Mouse (Mus musculus) spleen, adult 18-20 months (tissue): ENCODE measurements at regions not wholly inside any gene's neighbourhood (a gene's known extent, or its start where the extent isn't known, plus 50 kb on each side); places are given as distances from the start of the nearest gene placed in this dataset.
"Not testable (repeated sequence)": the region's sequence is repeated elsewhere in the genome, so short reads cannot be mapped to it uniquely, and the experiment has no call there.

Experiments
- DNase-seq, 2 experiments: peaks; one replicate each; pipeline ENCODE4 v3.0.0; 2022; ENCODE audit warnings: mixed read lengths in 2 of 2

GRCm38 (mm10) chr13:97333801-97334534 is 93.1 kb downstream of the Enc1 start:
- DNase-seq: no peak

GRCm38 (mm10) chr13:97331072-97331471 is 90.2 kb downstream of the Enc1 start:
- no peak for DNase-seq

GRCm38 (mm10) chr13:97321307-97321706 is 80.4 kb downstream of the Enc1 start:
- not testable (repeated sequence) for DNase-seq

- DNase-seq: no peak
These were observed 79.9 kb downstream of the Enc1 start for GRCm38 (mm10) chr13:97320756-97321155.

GRCm38 (mm10) chr13:97320298-97320697 is 79.4 kb downstream of the Enc1 start:
- no peak for DNase-seq

GRCm38 (mm10) chr13:97317633-97318032 is 76.7 kb downstream of the Enc1 start:
- DNase-seq: no peak

- DNase-seq: no peak
These were observed 71.8 kb downstream of the Enc1 start for GRCm38 (mm10) chr13:97312420-97313370.

GRCm38 (mm10) chr13:97311340-97311739 is 70.4 kb downstream of the Enc1 start:
- no peak for DNase-seq

- no peak for DNase-seq
These were observed 69.9 kb downstream of the Enc1 start for GRCm38 (mm10) chr13:97310855-97311189.

- no peak for DNase-seq
These were observed 69.4 kb downstream of the Enc1 start for GRCm38 (mm10) chr13:97310186-97310854.

- DNase-seq: no peak
These were observed 68.5 kb downstream of the Enc1 start for GRCm38 (mm10) chr13:97309411-97309810.

- DNase-seq: no peak
These were observed 67.5 kb downstream of the Enc1 start for GRCm38 (mm10) chr13:97308431-97308830.
